Mouse (Mus musculus) hematopoietic stem cell, adult 5-6 weeks (primary cell): Measurements from ENCODE around the gene Asdurf. TPM values are rescaled to one million over a fixed set of nuclear protein-coding genes. Genes with fewer than 3 reads are reported as not detected.

Experiments
- ATAC-seq, 2 experiments: fragments of 125-278 bp in 1 of 2; replicated peaks in 1 of 2; 2 replicates each; pipeline ENCODE4 v1.8.0; 2016 to 2017; ENCODE audit warnings: inconsistent platforms in 2 of 2, mild to moderate bottlenecking in 2 of 2, moderate number of reproducible peaks in 2 of 2, low read depth in 1 of 2, moderate TSS enrichment in 1 of 2; ENCODE audit not compliant: low FRiP score in 2 of 2, poor library complexity in 2 of 2, severe bottlenecking in 2 of 2, insufficient read depth in 1 of 2, low TSS enrichment in 1 of 2
- total RNA-seq: library from RNA; stranded (forward); fragments of 172-1452, 232-1000 nt; gene quantifications from 2 replicates; pipeline ENCODE4 v1.2.3, GENCODE M21; 2017

Gene Asdurf
- total RNA-seq, 1 experiment from 2014 or later, result 322 TPM

GRCm38 (mm10) chr1:53312989-53313967 lies 39.1 kb downstream of the Asdurf start, which contains the start of gene Osgepl1:
Osgepl1 (plus strand) TSS chr1:53313624.
- peak; percentile 97 for ATAC-seq

DNA sequence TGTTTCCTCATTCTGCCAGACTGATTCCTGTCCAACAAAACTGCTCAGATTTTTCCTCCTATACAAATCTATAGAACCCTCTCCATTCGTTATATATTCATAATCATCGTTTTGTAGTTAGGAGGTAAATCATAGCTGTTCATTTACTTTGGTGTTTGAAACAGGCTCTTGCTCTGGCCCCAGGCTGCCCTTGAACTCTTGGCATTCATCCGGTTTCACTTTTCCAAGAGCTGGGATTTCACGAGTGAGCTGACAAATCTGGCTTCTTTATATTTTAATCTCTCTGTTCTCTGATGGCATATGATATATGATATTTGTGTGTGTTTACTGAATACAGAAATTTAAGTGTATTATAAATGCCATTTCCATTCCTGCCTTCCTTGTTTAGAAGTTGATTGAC lies 51.9 kb downstream of the Asdurf start:
- ATAC-seq, result no peak

Other genes starting within 250 kb of the Asdurf start
- not detected in 2 replicates for gene 1700019A02Rik, start 165.0 kb downstream of the Asdurf start, total RNA-seq
- 13.5 and 18.5 TPM in 2 replicates for gene Pms1, start 55.6 kb downstream of the Asdurf start, total RNA-seq
- gene Ormdl1, start 55.5 kb downstream of the Asdurf start, total RNA-seq, result 42.8 and 43.3 TPM in 2 replicates
- gene Gm28778, start 55.5 kb downstream of the Asdurf start, total RNA-seq, result not detected in 2 replicates
- gene Osgepl1, start 39.0 kb downstream of the Asdurf start, total RNA-seq, result 13.9 and 14.8 TPM in 2 replicates
- gene Gm28551, start within 50 bp of the Asdurf start, total RNA-seq, result not detected in 2 replicates
- gene Asnsd1, start 133 bp upstream of the Asdurf start, total RNA-seq, result 79.6 and 102 TPM in 2 replicates